Mouse (Mus musculus) liver, postnatal 0 days (tissue): Measurements from ENCODE around the gene Plxna4. TPM values are rescaled to one million over a fixed set of nuclear protein-coding genes. Genes with fewer than 3 reads are reported as not detected.

Experiments
- ATAC-seq: fragments of 200-750 bp; cut with Nextera tagmentation; 2 replicates; pipeline ENCODE4 v1.8.0; 2017; ENCODE audit warnings: mild to moderate bottlenecking, moderate library complexity
- DNase-seq: peaks from one replicate; pipeline ENCODE4 v3.0.0-alpha.2; 2016
- H3K27ac ChIP-seq: fragments of 300-500 bp; sonication (generic); 2 replicates; pipeline ENCODE4 v1.5.1; 2014; ENCODE audit warnings: antibody characterized with exemption, moderate library complexity, mild to moderate bottlenecking, low read depth
- H3K27me3 ChIP-seq: fragments of 300-500 bp; sonication (generic); 2 replicates; pipeline ENCODE4 v1.6.1; 2014; ENCODE audit warnings: low read length, control low read depth, mixed read lengths; ENCODE audit not compliant: insufficient read depth
- H3K36me3 ChIP-seq: fragments of 300-500 bp; sonication (generic); replicated peaks from 2 replicates; pipeline ENCODE4 v1.6.1; 2014; ENCODE audit warnings: mild to moderate bottlenecking, control low read depth, low read length, moderate library complexity, mixed read lengths; ENCODE audit not compliant: insufficient read depth
- H3K4me1 ChIP-seq: fragments of 300-500 bp; sonication (generic); 2 replicates; pipeline ENCODE4 v1.6.1; 2014; ENCODE audit warnings: antibody characterized with exemption, mild to moderate bottlenecking, control low read depth; ENCODE audit not compliant: insufficient read depth
- H3K4me2 ChIP-seq: fragments of 300-500 bp; sonication (generic); 2 replicates; pipeline ENCODE4 v1.6.1; 2014; ENCODE audit warnings: low read depth, mild to moderate bottlenecking, low read length, moderate library complexity, mixed read lengths
- H3K4me3 ChIP-seq: fragments of 300-500 bp; sonication (generic); 2 replicates; pipeline ENCODE4 v1.5.1; 2014; ENCODE audit warnings: low read depth, low read length
- H3K9ac ChIP-seq: fragments of 300-500 bp; sonication (generic); replicated peaks from 2 replicates; pipeline ENCODE4 v1.6.1; 2014; ENCODE audit warnings: mild to moderate bottlenecking, moderate library complexity
- H3K9me3 ChIP-seq: fragments of 300-500 bp; sonication (generic); 2 replicates; pipeline ENCODE4 v1.6.1; 2016; ENCODE audit warnings: mild to moderate bottlenecking, control low read depth, low read length, mixed read lengths
- CTCF ChIP-seq: sonication (generic); IDR thresholded peaks from 2 replicates; pipeline ENCODE4 v1.5.1; 2016; ENCODE audit warnings: antibody characterized with exemption, low read depth
- EP300 ChIP-seq: IDR thresholded peaks from 2 replicates; pipeline ENCODE4 v1.6.1; 2016; ENCODE audit warnings: antibody characterized with exemption, low read depth, mild to moderate bottlenecking
- WGBS: fragments of 180-500 bp; shearing (Covaris S2); extraction: QIAGEN DNeasy Blood & Tissue Kit; methylation state at CpG from one replicate; pipeline ENCODE4 v1.1.7; 2014; ENCODE audit not compliant: insufficient replicate concordance; 5-methylcytosine and 5-hydroxymethylcytosine counted together
- polyA plus RNA-seq: library from polyadenylated mRNA; unstranded; fragments of >200 nt; fragmentation: Nextera tagmentation; extraction: Ambion mirVana; gene quantifications from 2 replicates; pipeline ENCODE4 v1.2.1, GENCODE M21; 2015

Plxna4 gene
- polyA plus RNA-seq, 1 experiment from 2014 or later, result 0.36 TPM

DNA sequence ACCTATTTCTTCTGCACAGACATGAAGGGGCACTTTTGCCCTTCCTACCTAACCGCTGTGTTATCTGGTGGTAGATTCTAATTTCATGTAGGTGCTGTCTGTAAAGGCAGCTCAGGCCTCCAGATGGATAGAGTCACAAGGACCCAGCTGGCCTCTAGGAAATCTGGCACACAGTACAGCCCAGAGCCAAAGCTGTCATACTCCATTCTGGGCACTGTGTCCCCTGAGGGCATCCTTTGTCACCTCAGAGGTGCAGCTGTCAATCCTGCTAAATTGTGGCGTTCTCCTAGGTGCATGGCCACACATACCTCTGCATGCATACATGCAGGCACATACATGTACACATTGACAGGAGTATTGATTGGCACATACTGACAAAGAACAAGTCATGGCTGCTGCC is 394.9 kb downstream of the Plxna4 start:
- 78% methylated on average over 2 of the region's 2 CpGs for WGBS
- ATAC-seq (no peak), DNase-seq (no peak)
- Histone ChIP-seq H3K4me2 (no peak overlapping the region), H3K9me3 (no peaks in the 10 kb centered on the region), H3K27me3 (no peaks in the 10 kb centered on the region), H3K4me3 (no peak overlapping the region), H3K27ac (no peak overlapping the region), H3K36me3 (no peaks in the 10 kb centered on the region), H3K4me1 (no peaks in the 10 kb centered on the region), H3K9ac (no peak overlapping the region)
- TF ChIP-seq EP300 (no peak), CTCF (no peak)

DNA sequence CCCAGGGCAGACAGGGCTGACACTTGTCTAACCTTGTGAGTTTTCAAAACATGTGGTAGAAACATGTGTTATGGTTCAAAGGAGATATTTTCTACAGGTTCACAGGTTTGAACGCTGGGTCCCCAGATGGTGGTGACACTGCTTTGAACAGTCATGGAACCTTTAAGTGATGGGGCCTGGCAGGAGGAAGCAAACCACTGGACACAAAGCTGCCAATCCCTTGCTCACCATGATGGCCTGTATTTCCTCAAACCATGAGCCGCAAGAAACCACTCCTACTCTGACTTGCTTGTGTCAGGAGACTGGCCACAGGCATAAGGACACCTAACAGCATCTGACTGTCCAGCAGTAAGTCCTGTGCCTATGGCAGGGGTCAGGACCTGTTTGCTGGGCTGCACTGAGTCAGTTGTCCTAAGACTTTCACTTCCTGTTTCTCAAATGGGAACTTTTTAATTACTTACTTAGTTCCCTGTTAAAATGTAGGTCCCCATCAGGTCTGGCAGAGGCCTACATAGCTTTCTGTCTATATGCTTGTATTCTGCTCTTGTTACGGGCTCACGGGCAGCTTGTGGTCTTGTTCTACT is 403.5 kb downstream of the Plxna4 start:
- Histone ChIP-seq H3K36me3 (no peaks in the 10 kb centered on the region), H3K4me1 (no peaks in the 10 kb centered on the region), H3K9ac (no peak overlapping the region), H3K4me2 (no peak overlapping the region), H3K9me3 (no peaks in the 10 kb centered on the region), H3K4me3 (no peak overlapping the region), H3K27ac (no peak overlapping the region), H3K27me3 (no peaks in the 10 kb centered on the region)
- ATAC-seq (no peak), DNase-seq (no peak)
- WGBS, result 73% methylated on average over 4 of the region's 4 CpGs
- no peak for TF ChIP-seq CTCF
- no peak for TF ChIP-seq EP300

DNA sequence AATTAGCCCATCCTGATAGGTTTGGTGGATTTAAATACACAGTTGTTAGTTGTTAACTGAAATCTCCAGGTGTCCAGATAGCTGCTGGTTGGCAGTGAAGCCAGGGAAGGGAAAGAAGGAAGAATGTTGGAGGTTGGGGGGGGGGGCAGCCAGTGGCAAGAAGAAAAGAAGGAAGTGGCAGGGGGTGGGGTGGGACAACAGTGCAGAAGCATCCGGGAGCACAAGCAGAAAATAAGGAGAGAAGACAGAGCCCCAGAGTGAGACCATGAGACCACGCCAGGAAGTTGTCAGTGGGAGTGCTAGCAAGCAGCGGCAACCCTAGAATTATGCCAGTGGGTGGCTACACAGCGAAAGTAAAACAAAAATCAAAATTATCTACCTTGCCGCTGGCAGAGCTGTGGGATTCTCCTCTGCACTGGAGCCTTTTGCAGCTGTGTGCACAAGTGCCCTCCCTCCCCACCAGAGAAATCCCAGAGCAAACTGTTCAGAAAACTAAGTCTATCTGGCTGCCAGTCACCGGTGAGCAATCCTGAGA is 404.3 kb downstream of the Plxna4 start:
- Histone ChIP-seq H3K4me1 (no peaks in the 10 kb centered on the region), H3K27me3 (no peaks in the 10 kb centered on the region), H3K4me2 (no peak overlapping the region), H3K4me3 (no peak overlapping the region), H3K9ac (no peak overlapping the region), H3K27ac (no peak overlapping the region), H3K36me3 (no peaks in the 10 kb centered on the region), H3K9me3 (no peaks in the 10 kb centered on the region)
- ATAC-seq (no peak), DNase-seq (no peak)
- TF ChIP-seq CTCF (no peak), EP300 (no peak)
- 40% methylated on average over 6 of the region's 6 CpGs for WGBS

DNA sequence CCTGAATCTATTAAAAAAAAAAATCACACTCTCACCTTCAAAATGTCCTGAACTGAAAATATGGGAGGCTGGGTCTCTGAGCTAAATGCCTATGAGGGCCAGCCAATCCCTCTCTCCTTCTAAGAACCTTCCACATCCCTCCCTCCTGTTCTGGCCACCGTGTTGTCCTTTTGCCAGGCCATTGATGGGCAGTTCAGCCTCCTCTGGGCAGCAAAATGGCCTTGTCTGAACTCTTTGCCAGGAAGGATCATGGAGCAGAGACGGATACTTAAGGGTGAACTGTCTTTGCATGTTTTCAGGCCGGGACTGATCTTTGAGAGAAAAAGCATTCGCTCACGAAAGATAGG is 408.0 kb downstream of the Plxna4 start:
- TF ChIP-seq CTCF, result no peak
- TF ChIP-seq EP300, result no peak
- ATAC-seq, result no peak
- 79% methylated on average over 5 of the region's 5 CpGs for WGBS
- H3K27me3 ChIP-seq, result no peaks in the 10 kb centered on the region
- H3K9me3 ChIP-seq, result no peaks in the 10 kb centered on the region
- H3K36me3 ChIP-seq, result no peaks in the 10 kb centered on the region
- no peak overlapping the region for H3K4me3 ChIP-seq
- no peak overlapping the region for H3K9ac ChIP-seq
- H3K4me1 ChIP-seq, result no peaks in the 10 kb centered on the region
- H3K27ac ChIP-seq, result no peak overlapping the region
- DNase-seq, result no peak
- H3K4me2 ChIP-seq, result no peak overlapping the region

DNA sequence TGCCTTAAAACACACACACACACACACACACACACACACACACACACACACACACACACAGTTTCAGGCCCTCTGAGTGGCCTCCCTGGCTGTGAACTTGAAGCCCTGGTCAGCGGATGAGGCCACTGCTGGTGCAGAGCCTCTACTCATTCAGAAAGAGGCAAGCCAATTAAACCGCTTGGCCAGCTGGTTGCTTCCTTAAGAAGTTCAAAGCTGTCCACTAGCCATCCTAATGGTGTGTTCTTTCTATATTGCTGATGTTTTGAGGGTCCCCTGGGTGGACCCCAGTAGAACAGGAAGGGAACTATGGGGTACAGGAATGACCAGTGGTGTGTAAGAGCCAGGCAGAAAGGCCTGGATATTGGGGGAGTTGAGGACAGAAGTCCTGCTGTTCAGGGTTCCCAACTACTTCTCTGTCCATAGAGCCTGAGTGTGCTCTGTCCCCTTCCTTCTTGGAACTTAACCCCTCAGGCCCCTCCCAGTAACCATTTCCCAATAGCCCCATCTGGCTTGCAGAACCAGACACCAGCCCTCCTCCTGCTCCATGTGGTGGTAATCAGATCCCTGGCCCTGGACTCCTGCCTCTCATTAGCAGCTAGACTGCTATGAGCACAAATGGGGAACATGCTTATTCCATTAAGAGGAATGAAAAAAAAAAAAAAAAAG is 408.5 kb downstream of the Plxna4 start:
- no peak for ATAC-seq
- no peaks in the 10 kb centered on the region for H3K27me3 ChIP-seq
- DNase-seq, result no peak
- H3K4me1 ChIP-seq, result no peaks in the 10 kb centered on the region
- no peak overlapping the region for H3K9ac ChIP-seq
- WGBS, result 69% methylated on average over 2 of the region's 2 CpGs
- TF ChIP-seq EP300, result no peak
- no peak for TF ChIP-seq CTCF
- no peaks in the 10 kb centered on the region for H3K36me3 ChIP-seq
- H3K27ac ChIP-seq, result no peak overlapping the region
- H3K4me2 ChIP-seq, result no peak overlapping the region
- H3K4me3 ChIP-seq, result no peak overlapping the region
- H3K9me3 ChIP-seq, result no peaks in the 10 kb centered on the region

DNA sequence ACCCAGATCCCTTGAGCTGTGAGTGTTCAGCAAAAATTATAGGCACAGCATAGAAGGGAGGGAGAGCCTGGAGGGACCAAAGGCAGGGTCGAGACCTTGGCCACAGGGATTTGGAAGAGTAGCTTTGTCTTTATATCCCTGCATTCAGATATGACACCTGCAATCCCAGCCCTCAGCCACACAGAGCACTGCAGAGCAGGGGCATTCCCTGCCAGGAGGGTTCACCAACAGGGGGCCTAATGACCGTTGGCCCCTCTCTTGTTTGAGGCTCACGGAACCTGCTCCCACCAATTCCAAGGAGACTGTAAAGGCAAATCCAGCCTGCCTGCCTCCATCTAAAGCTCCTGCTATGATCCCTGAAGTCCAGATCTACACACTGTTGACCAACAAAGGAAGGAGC is 410.1 kb downstream of the Plxna4 start:
- DNase-seq (no peak), ATAC-seq (no peak)
- Histone ChIP-seq H3K4me2 (no peak overlapping the region), H3K4me1 (no peaks in the 10 kb centered on the region), H3K9me3 (no peaks in the 10 kb centered on the region), H3K27ac (no peak overlapping the region), H3K9ac (no peak overlapping the region), H3K4me3 (no peak overlapping the region), H3K36me3 (no peaks in the 10 kb centered on the region), H3K27me3 (no peaks in the 10 kb centered on the region)
- WGBS, result 71% methylated on average over 3 of the region's 3 CpGs
- TF ChIP-seq CTCF (no peak), EP300 (no peak)
